Mouse (Mus musculus): ENCODE results near the gene Olfr750.

- TF ChIP-seq CTCF (IDR thresholded peaks at IDR 0.05; ENCODE audit: low read depth) (no peak), EP300 (optimal IDR thresholded peaks at IDR 0.05) (no peak)
Observed at GRCm38 (mm10) chr14:51057401-51057831, 16.8 kb downstream of the Olfr750 start, which contains the start of gene Rnase12.

Data from stomach, postnatal 0 days (tissue).